In genomic region chr2:164762593-164762992, GRCm38 (mm10) we compare ENCODE assay signal across 14 mouse cellular contexts. TPM values are rescaled to one million over a fixed set of nuclear protein-coding genes. Genes with fewer than 3 reads are reported as not detected.
"Had no signal": no experiment of that assay in that cellular context is flagged by ENCODE, and none has a peak within 500 bp of the region (broad histone marks: within the 10 kb centered on the region; RNA-seq: fewer than 3 reads in every experiment).

No protein-coding gene starts in this region.

- H3K27me3 ChIP-seq: limb, embryonic 13.5 days; midbrain, embryonic 12.5 days had no signal

- H3K9ac ChIP-seq: midbrain, embryonic 12.5 days had no signal

- H3K9me3 ChIP-seq: limb, embryonic 13.5 days; midbrain, embryonic 12.5 days had no signal

- DNase-seq: kidney, adult 11 months; kidney, postnatal 10 days; kidney, postnatal 4 days; left cerebral cortex, postnatal 4 days; lung, adult 18-20 months; right cerebral cortex, postnatal 25 days had no signal

- H3K4me2 ChIP-seq: limb, embryonic 13.5 days; midbrain, embryonic 12.5 days had no signal

- H3K27ac ChIP-seq: limb, embryonic 13.5 days; midbrain, embryonic 12.5 days had no signal

- H3K4me1 ChIP-seq: midbrain, embryonic 12.5 days had no signal

- H3K4me3 ChIP-seq: limb, embryonic 13.5 days; midbrain, embryonic 12.5 days had no signal

RNA-seq across cellular contexts. Expression of gene Ube2c, which starts 7.1 kb away (rescaled TPM):
- total RNA-seq: left cerebral cortex, adult 18-20 months had no signal

RNA-seq across cellular contexts. Expression of gene Wfdc3, which starts 16.9 kb away (rescaled TPM):
- total RNA-seq: megakaryocyte-erythroid progenitor cell, adult 5-6 weeks had no signal

RNA-seq across cellular contexts. Expression of gene Tnnc2, which starts 17.2 kb away (rescaled TPM):
- total RNA-seq: layer of hippocampus, postnatal 14 days; left cerebral cortex, postnatal 10 days; left cerebral cortex, postnatal 4 days; megakaryocyte-erythroid progenitor cell, adult 5-6 weeks; midbrain, postnatal 0 days had no signal
- polyA plus RNA-seq: small intestine, adult 2 months had no signal
